Comparison of ENCODE assay signal across 22 mouse cellular contexts in the genomic region with DNA sequence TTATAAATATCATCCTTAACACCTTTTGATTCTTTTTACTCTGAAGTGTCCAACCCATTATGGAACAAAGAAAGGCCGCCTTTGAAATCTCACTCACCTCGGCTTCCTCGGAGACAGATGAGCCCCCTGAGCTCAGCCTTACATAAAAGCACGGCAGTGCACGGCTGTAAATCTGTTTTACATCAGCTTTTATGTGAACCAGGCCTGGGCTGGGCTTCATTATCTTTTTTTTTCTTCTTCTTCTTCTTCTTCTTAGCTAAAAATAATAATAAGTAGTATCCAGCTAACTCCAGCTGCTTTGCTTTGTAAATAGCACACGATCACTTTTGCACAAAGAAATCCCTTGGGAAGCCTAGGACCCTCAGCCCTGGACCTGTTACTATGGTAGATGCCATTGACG.
DNase-seq lines count a peak whose midpoint lies in the region; ATAC-seq lines count a peak whose summit lies in the region.
"Had no signal": no experiment of that assay in that cellular context is flagged by ENCODE, and none has a peak within 500 bp of the region (broad histone marks: within the 10 kb centered on the region; RNA-seq: fewer than 3 reads in every experiment).

No protein-coding gene starts in this region.

- peaks cover 12% of the 10 kb centered on the region; the same call in 1 of the 2 replicates for H3K4me1 ChIP-seq in embryonic facial prominence, embryonic 10.5 days
- peaks cover 7% of the 10 kb centered on the region; the same call in 1 of the 2 replicates for H3K4me1 ChIP-seq in limb, embryonic 11.5 days (ENCODE audit: control insufficient read depth, insufficient read depth, low read length)
- H3K4me1 ChIP-seq in neural tube, embryonic 13.5 days (replicated peaks) = peaks cover 30% of the 10 kb centered on the region

- intact Hi-C loops in gastrocnemius, postnatal 36 days (cut with DNase I) = no loop called here

- H3K4me2 ChIP-seq in limb, embryonic 11.5 days (ENCODE audit: low read depth, severe bottlenecking) = no peak overlapping the region
- H3K4me2 ChIP-seq in neural tube, embryonic 13.5 days = peak overlapping the region; percentile 4; the same call in 1 of the 2 replicates
- H3K4me2 ChIP-seq: embryonic facial prominence, embryonic 12.5 days; heart, embryonic 13.5 days; hindbrain, embryonic 13.5 days had no signal

- no peaks in the 10 kb centered on the region for H3K9me3 ChIP-seq in embryonic facial prominence, embryonic 10.5 days
- H3K9me3 ChIP-seq in limb, embryonic 11.5 days (ENCODE audit: control insufficient read depth, low read length) = no peaks in the 10 kb centered on the region
- H3K9me3 ChIP-seq in neural tube, embryonic 13.5 days = no peaks in the 10 kb centered on the region
- H3K9me3 ChIP-seq: embryonic facial prominence, embryonic 12.5 days; heart, embryonic 13.5 days; hindbrain, embryonic 13.5 days had no signal

- H3K4me3 ChIP-seq in embryonic facial prominence, embryonic 10.5 days = no peak overlapping the region
- H3K4me3 ChIP-seq in limb, embryonic 11.5 days (ENCODE audit: low read depth, low read length) = no peak overlapping the region
- H3K4me3 ChIP-seq in neural tube, embryonic 13.5 days = no peak overlapping the region
- H3K4me3 ChIP-seq: embryonic facial prominence, embryonic 12.5 days; gastrocnemius, adult 2 months; heart, embryonic 13.5 days; hindbrain, embryonic 13.5 days; left cerebral cortex, adult 2 months had no signal

- ATAC-seq in limb, embryonic 11.5 days (ENCODE audit: insufficient number of reproducible peaks, low FRiP score, low TSS enrichment, low read depth) = no peak
- ATAC-seq in neural tube, embryonic 13.5 days (ENCODE audit: low read depth) = peak; percentile 64; the same call in 1 of the 2 replicates
- ATAC-seq: activated CD4-positive, CD25-positive, alpha-beta regulatory T cell, adult 4 months; forebrain, embryonic 16.5 days; inflammation-experienced regulatory T-cells, adult 6 months; liver, postnatal 0 days had no signal

- DNase-seq in heart, adult 11 months = peak; percentile 54
- no peak for DNase-seq in heart, adult 18-20 months
- peak; percentile 20 for DNase-seq in embryonic facial prominence, embryonic 10.5 days (ENCODE audit: low spot score)
- DNase-seq in limb, embryonic 11.5 days (ENCODE audit: low spot score) = peak; percentile 27
- no peak for DNase-seq in urinary bladder, postnatal 14 days (ENCODE audit: low spot score)
- no peak for DNase-seq in gastrocnemius, postnatal 36 days
- DNase-seq: adrenal gland, postnatal 10 days; cerebellum, adult 11-12 months; cerebellum, postnatal 14 days; gastrocnemius, adult 2 months; liver, postnatal 0 days; lung, postnatal 10 days; thymus, postnatal 14 days had no signal

- WGBS in embryonic facial prominence, embryonic 10.5 days = 38% methylated on average over 7 of the region's 7 CpGs
- 10% methylated on average over 7 of the region's 7 CpGs for WGBS in limb, embryonic 11.5 days
- WGBS in neural tube, embryonic 13.5 days = 3% methylated on average over 7 of the region's 7 CpGs

- H3K9ac ChIP-seq in limb, embryonic 11.5 days (ENCODE audit: low read length) = no peak overlapping the region
- H3K9ac ChIP-seq in neural tube, embryonic 13.5 days = peak overlapping the region; percentile 13; the same call in 1 of the 2 replicates
- H3K9ac ChIP-seq: embryonic facial prominence, embryonic 12.5 days; heart, embryonic 13.5 days; hindbrain, embryonic 13.5 days; liver, postnatal 0 days had no signal

- no peaks in the 10 kb centered on the region for H3K36me3 ChIP-seq in embryonic facial prominence, embryonic 10.5 days (replicated peaks)
- H3K36me3 ChIP-seq in limb, embryonic 11.5 days (ENCODE audit: control insufficient read depth, insufficient read depth, low read length) = no peaks in the 10 kb centered on the region
- H3K36me3 ChIP-seq in neural tube, embryonic 13.5 days = no peaks in the 10 kb centered on the region
- H3K36me3 ChIP-seq: embryonic facial prominence, embryonic 12.5 days; G1E; heart, embryonic 13.5 days; hindbrain, embryonic 13.5 days had no signal

- no peaks in the 10 kb centered on the region for H3K27me3 ChIP-seq in embryonic facial prominence, embryonic 10.5 days (replicated peaks; ENCODE audit: low read depth, poor library complexity, severe bottlenecking)
- no peaks in the 10 kb centered on the region for H3K27me3 ChIP-seq in limb, embryonic 11.5 days (ENCODE audit: control insufficient read depth, insufficient read depth, low read length)
- H3K27me3 ChIP-seq in neural tube, embryonic 13.5 days = no peaks in the 10 kb centered on the region
- H3K27me3 ChIP-seq: embryonic facial prominence, embryonic 12.5 days; heart, embryonic 13.5 days; hindbrain, embryonic 13.5 days had no signal

- no peak overlapping the region for H3K27ac ChIP-seq in embryonic facial prominence, embryonic 10.5 days (replicated peaks)
- no peak overlapping the region for H3K27ac ChIP-seq in limb, embryonic 11.5 days (replicated peaks; ENCODE audit: low read depth, low read length)
- peak overlapping the region; percentile 77 for H3K27ac ChIP-seq in neural tube, embryonic 13.5 days (replicated peaks)
- H3K27ac ChIP-seq: embryonic facial prominence, embryonic 12.5 days; gastrocnemius, adult 2 months; heart, embryonic 13.5 days; hindbrain, embryonic 13.5 days; left cerebral cortex, adult 2 months had no signal

Comparison
In these comparisons a context has a peak if more than half of its experiments do, and no peak if none do; other contexts are left out.
1. DNase-seq: peak in heart, adult 11 months (single experiment), embryonic facial prominence, embryonic 10.5 days (single experiment) and limb, embryonic 11.5 days (single experiment); none in heart, adult 18-20 months (0 of 2), urinary bladder, postnatal 14 days (single experiment) and gastrocnemius, postnatal 36 days (0 of 2).